Mouse (Mus musculus) adrenal gland, postnatal 10 days (tissue): Measurements from ENCODE around the gene Nup85. TPM values are rescaled to one million over a fixed set of nuclear protein-coding genes. Genes with fewer than 3 reads are reported as not detected.
"Not testable (repeated sequence)": the region's sequence is repeated elsewhere in the genome, so short reads cannot be mapped to it uniquely, and the experiment has no call there.

Experiments
- DNase-seq: peaks from one replicate; pipeline ENCODE4 v3.0.0; 2021; ENCODE audit warnings: mixed read lengths
- long read RNA-seq, 2 experiments: library from polyadenylated mRNA; stranded (forward); transcript quantifications; one replicate each; pipeline ENCODE4 v2.0.0; 2021
- total RNA-seq, 2 experiments: library from RNA; stranded (reverse); gene quantifications; 2 replicates each; pipeline ENCODE4 v1.2.3; 2021

The Nup85 gene
- total RNA-seq: 10 to 100 TPM; 44.4 to 48.7 TPM
- long read RNA-seq, experiment 1, transcript Nup85-201 (19 exons, 2,230 nt): major isoform, 21 of 40 reads
- long read RNA-seq, experiment 1, partial matches to known transcripts: 13 of 40 reads
- long read RNA-seq, experiment 1, other reads (novel, unspliced or antisense): 5 of 40 reads
- long read RNA-seq, experiment 2, transcript Nup85-201 (19 exons, 2,230 nt): major isoform, 13 of 18 reads
- long read RNA-seq, experiment 2, partial matches to known transcripts: 0 of 18 reads
- long read RNA-seq, experiment 2, other reads (novel, unspliced or antisense): 5 of 18 reads

- peak; percentile 98 for DNase-seq
Observed at GRCm38 (mm10) chr11:115564064-115564809, at the start of gene Nup85. TSS of gene Nup85 (plus strand) at chr11:115564434.

GRCm38 (mm10) chr11:115515021-115515420 lies 49.2 kb upstream of the Nup85 start:
- no peak for DNase-seq

DNA sequence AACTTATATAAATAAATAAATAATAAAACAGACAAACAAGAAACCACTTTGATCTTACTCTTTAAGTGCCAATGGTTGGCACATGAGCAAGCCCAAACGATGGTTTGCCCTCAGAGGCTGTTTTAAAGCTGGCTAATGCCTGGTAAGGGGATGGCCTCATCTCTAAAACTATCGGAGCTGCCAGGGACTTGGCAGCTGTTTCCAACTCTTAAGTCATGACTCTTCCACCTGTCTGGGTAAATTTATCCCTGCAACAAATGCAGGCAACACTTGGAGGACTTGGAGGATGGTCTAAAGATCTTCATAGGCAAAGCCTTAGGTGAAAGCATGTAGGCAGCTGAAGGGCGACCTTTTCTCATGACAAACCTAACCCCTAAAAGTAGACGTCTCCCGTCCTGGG lies 47.3 kb upstream of the Nup85 start:
- DNase-seq: no peak

DNA sequence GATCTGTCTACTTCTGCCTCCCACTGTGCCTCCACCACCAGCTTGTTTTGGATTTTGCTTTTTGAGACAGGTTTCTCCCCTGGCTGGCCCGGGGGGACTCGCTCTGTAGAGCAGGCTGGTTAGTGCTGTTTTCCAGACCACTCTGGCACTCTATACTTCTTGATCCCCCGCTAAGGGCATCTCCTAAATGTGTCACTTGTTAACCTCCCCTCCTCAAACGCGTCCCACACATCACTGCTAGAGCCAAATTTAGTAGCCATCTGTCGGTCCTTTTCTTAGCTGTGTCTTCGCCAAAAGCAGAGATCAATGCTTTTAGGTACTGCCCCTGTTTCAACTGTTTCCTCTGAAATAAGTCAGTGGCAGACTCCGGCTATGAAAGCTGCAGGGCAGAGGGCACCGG lies 45.5 kb upstream of the Nup85 start:
- DNase-seq: no peak

- no peak for DNase-seq
Observed at GRCm38 (mm10) chr11:115519581-115519980, 44.7 kb upstream of the Nup85 start.

DNA sequence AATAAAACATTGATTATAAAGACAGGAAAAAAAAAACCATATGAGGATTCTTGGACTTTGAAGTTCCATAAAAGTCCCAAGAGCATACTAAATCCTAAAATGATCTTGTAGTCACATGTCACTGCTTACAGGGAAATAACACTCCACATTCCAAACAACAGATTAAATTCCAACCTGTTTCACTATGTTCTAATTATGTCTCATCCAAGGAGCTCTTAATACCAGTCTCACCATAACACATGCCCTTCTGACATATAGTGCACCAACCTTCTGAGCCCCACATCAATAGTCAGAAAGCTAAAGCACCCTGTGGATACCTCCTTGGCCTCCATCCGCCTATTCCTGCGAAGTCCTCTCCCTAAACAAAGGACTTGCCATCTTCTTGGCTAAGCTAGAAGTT lies 44.0 kb upstream of the Nup85 start:
- no peak for DNase-seq

DNA sequence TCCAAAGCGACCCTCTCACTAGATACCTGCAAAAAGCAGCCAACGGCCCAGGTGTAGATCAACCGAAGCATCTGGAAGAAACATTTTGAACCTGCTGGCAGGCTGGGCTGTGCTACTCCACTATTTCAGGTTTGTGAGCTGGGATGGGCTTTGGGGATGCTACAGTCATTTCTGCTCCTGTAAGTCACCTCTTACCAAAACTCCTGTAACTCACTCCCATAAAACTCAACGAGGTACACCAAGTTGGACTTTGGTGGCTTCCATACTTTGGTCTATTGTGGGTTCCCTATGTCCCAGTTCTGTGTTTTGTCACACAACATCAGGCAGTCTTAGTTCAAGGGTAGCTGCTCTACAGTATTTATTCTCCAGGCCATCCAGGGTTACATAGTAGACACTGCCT lies 43.2 kb upstream of the Nup85 start:
- no peak for DNase-seq

DNA sequence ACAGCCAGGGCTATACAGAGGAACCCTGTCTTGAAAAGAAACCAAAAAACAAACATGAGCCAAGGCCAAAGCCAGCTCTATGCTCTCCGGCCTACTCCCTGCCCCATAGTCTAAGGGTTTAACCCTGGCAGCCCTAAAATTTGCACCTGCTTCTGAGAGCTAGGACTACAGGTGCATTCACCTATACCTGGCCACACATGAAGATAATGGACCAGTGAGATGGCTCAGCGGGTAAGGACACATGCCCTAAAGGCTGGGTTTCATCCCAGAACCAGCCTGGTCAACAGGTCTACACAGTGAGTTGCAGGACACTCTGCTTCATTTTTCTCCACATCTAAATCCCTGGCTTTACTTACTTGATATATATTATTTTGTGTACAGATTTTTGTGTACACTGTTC lies 42.0 kb upstream of the Nup85 start:
- DNase-seq: no peak

DNA sequence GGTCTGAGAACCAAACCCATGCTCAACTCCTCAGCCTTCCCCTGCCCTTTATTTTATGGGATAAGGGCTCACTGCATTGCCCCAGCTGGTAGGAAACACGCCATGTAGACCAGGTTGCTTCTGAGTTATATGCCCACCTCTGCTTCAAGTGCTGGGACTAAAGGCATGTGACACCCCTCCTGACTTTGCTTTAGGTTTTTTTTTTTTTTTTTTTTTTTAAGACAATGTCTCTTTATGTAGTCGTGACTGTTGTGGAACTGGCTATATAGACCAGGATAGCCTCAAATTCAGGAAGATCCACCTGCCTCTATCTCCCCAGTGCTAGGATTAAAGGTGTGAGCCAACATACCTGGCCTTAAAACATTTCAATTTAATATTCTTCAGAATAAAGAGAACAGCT lies 41.5 kb upstream of the Nup85 start:
- no peak for DNase-seq

DNA sequence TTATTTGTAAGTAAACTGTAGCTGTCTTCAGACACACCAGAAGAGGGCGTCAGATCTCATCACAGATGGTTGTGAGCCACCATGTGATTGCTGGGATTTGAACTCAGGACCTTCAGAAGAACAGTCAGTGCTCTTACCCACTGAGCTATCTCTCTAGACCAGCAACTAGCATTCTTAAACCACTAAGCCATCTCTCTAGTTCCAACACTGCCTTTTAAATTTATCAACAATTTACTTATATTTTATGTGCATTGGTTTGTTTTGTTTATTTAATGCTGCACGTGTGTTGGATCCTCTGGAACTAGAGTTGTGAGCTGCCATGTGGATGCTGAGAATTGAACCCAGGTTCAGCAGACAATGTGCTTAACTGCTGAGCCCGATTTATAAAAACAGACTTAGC lies 37.8 kb upstream of the Nup85 start:
- DNase-seq: not testable (repeated sequence)

- no peak for DNase-seq
Observed at GRCm38 (mm10) chr11:115534759-115535371, 29.4 kb upstream of the Nup85 start.

DNA sequence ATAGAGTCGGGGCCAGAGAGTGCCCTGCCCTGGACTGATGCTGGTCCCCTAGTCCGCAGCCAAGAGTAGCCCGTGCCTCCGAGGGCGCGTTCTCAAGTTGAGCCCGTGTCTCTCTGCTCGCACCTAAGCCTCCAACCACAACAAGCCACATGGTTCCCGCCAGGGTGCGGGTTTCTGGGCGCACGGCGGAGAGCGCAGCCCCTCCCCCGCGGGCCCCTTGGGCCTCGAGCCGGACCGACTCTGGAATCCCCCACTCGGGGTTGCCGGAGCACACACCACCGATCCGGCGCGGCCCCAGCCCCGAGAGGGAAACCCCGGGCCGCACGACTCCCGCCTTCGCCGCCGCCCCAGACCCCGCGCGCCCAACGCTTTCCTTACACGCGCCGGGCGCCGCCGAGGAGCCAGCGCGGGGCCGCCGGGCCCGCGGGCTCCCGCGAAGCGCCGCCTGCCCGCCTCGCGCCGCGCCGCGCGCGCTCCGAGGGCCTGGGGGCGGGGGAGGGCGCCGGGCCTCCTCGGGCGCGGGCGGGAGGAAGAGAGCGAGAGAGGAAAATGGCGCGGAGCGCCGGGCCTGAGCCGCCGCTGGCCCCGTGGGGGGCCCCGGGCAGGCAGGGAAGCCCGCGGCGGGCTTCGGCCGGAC lies 28.7 kb upstream of the Nup85 start:
- DNase-seq: peak; percentile 81

DNA sequence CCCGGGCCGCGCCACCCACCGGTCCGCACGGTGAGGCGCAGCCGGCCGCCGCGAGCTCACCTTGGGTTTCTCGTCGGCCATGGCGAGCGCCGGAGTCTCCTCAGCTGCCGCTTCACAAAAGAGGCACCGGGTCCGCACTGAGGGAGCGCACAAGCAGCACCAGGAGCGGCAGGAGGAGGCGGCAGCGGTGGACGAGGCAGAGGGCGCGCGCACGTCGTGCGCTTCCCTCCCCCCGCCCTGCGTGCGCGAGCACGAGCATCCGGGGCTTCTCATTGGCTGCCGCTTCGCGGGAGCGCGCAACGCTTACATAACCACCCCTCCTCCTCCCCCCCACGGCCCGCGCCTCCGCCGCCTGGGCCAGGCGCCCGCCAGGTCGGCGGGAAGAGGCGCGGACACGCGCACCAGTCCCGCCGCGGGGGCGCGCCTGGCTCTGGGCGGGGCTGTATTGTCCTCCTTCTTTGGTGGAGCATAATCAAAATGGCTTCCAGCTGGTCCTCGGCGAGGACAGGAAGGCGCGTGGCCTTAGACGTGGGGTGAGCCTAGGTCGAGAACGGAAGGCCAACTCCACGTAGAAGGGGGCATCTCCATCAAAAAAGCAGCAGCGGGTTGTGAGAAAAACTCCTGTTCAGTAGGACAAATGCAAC lies 28.1 kb upstream of the Nup85 start, which contains the start of gene Sumo2:
TSS of gene Sumo2 (minus strand) at position 239 of the 644 bp plus-strand sequence.
- peak; percentile 99 for DNase-seq

DNA sequence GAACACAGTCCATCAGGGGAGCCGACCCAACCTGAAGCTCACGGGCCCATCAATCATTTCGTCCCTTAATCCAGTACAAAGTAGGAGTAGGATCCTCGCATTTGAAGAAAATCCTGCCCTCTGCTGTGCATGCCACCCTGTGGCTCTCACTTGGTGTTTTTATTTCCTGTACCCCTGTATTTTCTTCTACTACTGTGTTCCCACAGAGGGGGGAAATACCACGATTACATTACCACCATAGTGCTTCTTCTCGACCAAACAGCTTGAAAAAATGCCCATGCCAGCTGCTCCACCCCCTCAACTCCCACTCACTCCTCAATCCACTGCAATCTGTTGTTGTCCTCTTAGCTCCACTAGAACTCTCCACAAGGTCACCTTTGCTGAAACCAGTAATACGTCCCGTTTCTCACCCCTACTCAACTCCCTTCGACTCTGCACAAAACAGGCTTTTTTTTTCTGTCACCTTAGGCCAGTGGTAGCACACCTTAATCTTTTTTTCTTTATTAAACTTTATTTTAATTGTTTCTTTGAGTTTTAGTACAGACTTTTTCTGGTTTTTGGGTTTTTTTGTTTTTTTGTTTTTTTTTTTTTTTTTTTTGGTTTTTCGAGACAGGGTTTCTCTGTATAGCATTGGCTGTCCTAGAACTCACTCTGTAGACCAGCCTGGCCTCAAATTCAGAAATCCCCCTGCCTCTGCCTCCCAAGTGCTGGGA lies 27.2 kb upstream of the Nup85 start:
- no peak for DNase-seq

DNA sequence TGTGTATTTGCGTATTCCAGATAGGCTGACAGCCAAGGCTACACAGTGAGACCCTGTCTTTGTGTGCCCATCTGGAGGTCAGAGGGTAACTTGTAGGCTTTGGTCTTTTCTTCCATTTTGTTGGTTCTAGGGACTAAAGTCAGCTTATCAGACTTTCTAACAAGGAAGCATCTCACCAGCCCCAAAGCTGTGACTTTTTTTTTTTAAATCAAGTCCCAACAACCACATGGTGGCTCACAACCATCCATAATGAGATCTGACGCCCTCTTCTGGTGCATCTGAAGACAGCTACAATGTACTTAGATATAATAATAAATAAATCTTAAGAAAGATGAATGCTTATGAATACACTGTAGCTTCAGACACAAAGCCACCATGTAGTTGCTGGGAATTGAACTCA lies 26.2 kb upstream of the Nup85 start:
- DNase-seq: no peak

DNA sequence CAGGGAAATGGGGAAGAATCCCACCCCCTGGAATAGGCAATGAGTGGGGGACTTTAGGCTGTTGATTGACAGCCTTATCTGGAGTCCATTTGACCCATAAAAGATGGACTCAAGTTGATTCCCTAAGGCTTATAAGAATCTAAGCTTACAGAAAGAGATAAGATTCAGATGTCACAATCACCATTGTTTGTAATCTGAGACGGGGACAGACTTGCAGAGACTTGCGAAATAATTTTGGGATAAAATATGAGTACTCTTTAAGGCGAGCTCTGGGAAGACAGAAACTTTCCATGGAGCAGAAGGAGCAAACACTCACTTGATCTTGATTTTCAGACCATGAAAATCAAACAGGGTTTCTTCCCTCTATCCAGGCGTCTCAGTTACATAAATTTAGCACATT lies 20.7 kb upstream of the Nup85 start:
- no peak for DNase-seq

GRCm38 (mm10) chr11:115552783-115553182 lies 11.5 kb upstream of the Nup85 start:
- DNase-seq: peak; percentile 29

- no peak for DNase-seq
Observed at GRCm38 (mm10) chr11:115555717-115556116, 8.5 kb upstream of the Nup85 start.

DNA sequence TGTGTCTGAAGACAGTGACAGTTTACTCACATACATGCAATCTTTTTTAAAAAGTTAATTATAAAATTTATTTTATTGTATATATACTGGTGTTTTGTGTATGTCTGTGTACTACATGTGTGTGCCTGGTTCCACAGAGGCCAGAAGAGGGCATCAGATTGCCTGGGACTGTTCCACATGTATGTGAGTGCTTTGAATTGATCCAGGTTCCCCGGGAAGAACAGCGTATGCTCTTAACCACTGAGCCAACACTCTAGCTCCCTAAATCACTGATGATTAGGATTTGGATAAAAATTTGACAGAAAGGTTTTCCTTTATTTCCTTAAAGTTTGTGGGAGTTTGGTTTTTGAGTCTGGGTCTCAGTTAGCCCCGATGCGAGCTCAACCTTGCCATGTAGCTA lies 828 bp upstream of the Nup85 start:
- DNase-seq: no peak

GRCm38 (mm10) chr11:115564961-115565360 lies 727 bp downstream of the Nup85 start:
- DNase-seq: no peak

- no peak for DNase-seq
Observed at GRCm38 (mm10) chr11:115579080-115579479, 14.8 kb downstream of the Nup85 start.
